Mouse (Mus musculus) layer of hippocampus, adult 2 months (tissue): Measurements from ENCODE around the gene Cct4. TPM values are rescaled to one million over a fixed set of nuclear protein-coding genes. Genes with fewer than 3 reads are reported as not detected.
A peak's percentile ranks its signal among the peaks of the same experiment; 100 is the strongest.

Source experiments
- DNase-seq, 2 experiments: peaks; one replicate each; pipeline ENCODE4 v3.0.0; 2022; ENCODE audit warnings: low spot score in 2 of 2
- H3K27ac ChIP-seq: fragments of 200-600 bp; 2 replicates; pipeline ENCODE4 v1.8.1; 2022
- H3K4me3 ChIP-seq: fragments of 200-600 bp; 2 replicates; pipeline ENCODE4 v1.8.1; 2022; ENCODE audit warnings: mild to moderate bottlenecking
- CTCF ChIP-seq: fragments of 200-600 bp; conservative IDR thresholded peaks from 2 replicates; pipeline ENCODE4 v1.8.1; 2022; ENCODE audit warnings: antibody characterized with exemption, mild to moderate bottlenecking, moderate library complexity
- total RNA-seq, 2 experiments: library from RNA; stranded (reverse); gene quantifications; 2 replicates each; pipeline ENCODE4 v1.2.3; 2021

The Cct4 gene
- total RNA-seq, 2 experiments from 2014 or later: 100 TPM

DNA sequence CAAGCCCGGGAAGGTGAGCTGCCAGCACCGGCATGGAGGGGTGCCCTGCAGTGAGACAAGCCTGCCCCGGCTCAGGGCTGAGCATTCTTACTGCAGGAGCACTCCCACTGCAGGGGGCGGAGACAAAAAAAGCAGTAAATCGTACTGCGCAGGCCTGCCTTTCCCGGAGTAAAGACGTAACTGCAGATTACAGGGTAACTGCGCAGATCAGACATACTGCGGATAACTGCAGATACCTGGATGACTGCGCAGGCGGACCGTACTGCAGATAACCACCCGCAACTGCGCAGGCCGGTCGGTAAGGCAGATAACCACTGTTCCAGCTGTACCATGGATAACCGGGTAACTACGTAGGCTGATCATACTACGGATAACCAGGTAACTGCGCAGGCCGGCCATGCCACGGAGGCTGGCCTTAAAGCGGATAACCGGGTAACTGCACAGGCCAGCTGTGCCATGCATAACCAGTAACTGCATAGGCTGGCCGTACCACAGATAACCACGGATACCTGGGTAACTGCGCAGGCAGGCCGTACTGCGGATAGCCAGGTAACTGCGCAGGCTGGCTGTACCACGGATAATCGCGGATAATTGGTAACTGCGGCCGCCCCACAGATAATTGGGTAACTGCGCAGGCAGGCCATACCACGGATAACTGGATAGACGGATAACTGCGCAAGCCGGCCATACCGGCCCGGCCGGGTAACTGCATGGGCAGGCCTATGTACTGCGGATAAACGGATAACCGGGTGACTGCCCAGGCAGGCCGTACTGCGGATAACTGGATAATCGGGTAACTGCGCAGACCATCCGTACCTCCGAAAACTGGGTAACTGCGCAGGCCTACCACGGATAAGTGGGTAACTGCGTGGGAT, 18.2 kb upstream of the Cct4 start, which contains the start of gene Zrsr1:
Gene Zrsr1 (plus strand): TSS at position 171 of the 875 bp plus-strand sequence.
- no peak for TF ChIP-seq CTCF
- DNase-seq: peak; percentile 63 to 77

DNA sequence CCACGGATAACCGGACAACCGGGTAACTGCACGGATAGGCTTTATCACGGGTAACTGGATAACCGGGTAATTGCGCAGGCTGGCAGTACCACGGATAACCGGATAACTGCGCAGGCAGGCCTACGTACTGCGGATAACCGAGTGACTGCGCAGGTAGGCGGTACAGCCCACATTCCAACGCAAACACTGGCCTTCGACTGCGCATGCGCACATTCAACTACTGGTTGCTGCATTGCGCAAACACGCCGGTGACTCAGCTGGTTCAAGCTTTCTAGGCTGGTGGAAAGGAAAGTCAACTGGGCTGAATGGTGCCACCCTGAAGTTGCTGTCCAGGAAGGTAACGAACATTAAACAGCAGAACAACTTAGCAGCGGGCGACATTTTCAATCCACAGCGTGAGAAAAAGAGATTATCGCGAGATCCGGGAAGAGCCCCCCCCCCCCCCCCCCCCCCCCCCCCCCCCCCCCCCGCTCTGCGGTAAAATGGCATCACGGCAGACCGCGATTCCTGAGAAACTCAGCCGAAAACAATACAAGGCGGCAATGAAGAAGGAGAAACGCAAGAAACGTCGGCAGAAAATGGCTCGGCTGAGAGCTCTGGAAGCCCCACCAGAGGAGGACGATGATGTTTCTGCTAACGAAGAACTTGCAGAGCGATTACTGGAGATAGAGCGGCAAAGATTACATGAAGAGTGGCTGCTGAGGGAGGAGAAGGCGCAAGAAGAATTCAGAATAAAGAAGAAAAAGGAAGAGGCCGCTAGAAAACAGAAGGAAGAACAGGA, 17.4 kb upstream of the Cct4 start:
- no peak for TF ChIP-seq CTCF
- peak; percentile 78 to 84 for DNase-seq
- H3K4me3 ChIP-seq: peak overlapping the region; percentile 75
- peak overlapping the region; percentile 95 for H3K27ac ChIP-seq

More for the DNA sequence above, 18.2 kb upstream of the Cct4 start, which contains the start of gene Zrsr1:
- H3K27ac ChIP-seq: peak within 1 kb of the TSS; percentile 95
- peak within 1 kb of the TSS; percentile 75 for H3K4me3 ChIP-seq

DNA sequence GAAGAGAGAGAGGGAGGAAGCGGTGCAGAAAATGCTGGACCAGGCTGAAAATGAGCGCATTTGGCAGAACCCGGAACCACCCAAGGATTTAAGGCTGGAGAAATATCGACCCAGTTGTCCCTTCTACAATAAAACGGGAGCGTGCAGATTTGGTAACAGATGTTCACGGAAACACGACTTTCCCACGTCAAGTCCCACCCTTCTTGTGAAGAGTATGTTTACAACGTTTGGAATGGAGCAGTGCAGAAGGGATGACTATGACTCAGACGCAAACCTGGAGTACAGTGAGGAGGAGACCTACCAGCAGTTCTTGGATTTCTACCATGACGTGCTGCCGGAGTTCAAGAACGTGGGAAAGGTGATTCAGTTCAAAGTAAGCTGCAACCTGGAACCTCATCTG, 16.7 kb upstream of the Cct4 start:
- Histone ChIP-seq H3K4me3 (peak overlapping the region; percentile 75), H3K27ac (peak overlapping the region; percentile 95)
- no peak for TF ChIP-seq CTCF
- no peak for DNase-seq

DNA sequence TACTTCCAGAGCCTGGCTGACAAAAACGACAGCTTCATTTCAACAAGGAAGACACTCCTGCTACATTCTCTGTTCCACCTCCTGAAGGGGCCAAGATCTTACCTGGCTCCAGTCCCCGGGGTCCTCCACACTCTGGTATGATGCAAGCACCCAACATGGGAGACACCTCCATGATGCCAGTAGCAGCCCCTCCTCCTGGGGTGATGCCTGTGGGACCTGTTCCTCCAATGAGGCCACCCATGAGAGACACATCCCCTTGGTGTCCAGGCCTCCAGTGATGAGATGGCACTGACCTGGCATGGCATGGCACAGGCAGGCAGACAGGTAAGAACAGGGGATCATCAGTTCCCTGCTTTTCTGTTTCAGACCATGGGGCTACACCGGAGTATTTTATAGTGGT, 12.1 kb upstream of the Cct4 start:
- DNase-seq: no peak
- no peak for TF ChIP-seq CTCF
- Histone ChIP-seq H3K27ac (no peak overlapping the region), H3K4me3 (no peak overlapping the region)

DNA sequence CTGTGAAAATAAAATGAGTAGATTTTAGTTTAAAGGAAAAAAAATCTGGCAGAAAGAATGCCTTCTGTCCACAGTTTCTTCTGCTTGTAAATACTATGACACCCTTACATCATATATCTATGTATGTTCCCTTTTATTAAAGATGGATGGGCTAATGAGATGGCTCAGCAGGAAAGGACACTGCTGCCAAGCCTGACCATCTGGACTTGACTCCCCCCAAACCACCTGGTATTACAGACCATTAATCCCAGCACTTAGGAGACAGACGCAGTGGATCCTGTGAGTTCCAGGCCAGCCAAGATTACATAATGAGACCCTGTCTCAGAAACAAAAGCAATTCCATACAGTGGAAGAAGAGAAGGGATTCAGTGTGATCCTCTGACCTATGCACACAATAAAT, 11.6 kb upstream of the Cct4 start:
- Histone ChIP-seq H3K27ac (peak overlapping the region; percentile 44; the same call in 1 of the 2 replicates), H3K4me3 (no peak overlapping the region; the same call in 1 of the 2 replicates)
- TF ChIP-seq CTCF: no peak
- no peak for DNase-seq

DNA sequence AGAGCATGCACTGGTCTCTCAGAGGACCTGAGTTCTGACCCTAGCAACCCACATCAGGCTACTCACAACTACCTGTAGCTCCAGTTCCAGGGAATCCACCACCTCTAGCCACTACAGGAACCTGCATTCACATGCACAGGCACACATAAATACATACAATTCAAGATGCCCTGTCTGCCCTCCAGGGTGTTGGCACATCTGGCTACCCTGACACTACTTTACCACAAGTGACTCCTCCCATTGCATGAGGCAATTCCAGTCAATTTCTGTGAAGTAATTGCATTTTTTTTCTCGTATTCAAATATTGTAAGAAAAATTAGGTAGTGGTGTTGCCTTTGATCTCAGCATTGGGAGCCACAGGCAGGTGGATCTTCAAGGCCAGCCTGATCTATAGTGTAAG, 11.1 kb upstream of the Cct4 start:
- no peak for DNase-seq
- Histone ChIP-seq H3K4me3 (no peak overlapping the region; the same call in 1 of the 2 replicates), H3K27ac (peak overlapping the region; percentile 44; the same call in 1 of the 2 replicates)
- no peak for TF ChIP-seq CTCF

DNA sequence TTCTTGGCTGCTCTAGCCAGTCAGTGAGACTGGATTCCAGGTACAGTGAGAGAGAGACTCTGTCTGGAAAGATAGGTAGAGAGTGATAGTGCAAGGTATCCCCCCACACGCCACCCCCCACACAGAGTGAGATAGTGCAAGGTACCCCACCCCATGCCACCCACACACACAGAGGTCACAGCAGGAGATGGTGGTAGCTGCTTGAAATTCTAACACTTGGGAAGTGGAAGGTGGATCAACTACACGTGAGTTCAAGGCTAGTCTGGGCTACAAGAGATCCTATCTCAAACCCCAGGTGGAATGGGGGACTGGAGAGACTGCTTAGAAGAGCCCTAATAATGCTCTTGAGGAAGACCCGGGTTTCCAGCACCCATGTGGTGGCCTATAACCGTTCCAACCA, 9.3 kb upstream of the Cct4 start:
- DNase-seq: no peak
- TF ChIP-seq CTCF: no peak
- H3K27ac ChIP-seq: peak overlapping the region; percentile 92; the same call in 1 of the 2 replicates
- H3K4me3 ChIP-seq: peak overlapping the region; percentile 85

DNA sequence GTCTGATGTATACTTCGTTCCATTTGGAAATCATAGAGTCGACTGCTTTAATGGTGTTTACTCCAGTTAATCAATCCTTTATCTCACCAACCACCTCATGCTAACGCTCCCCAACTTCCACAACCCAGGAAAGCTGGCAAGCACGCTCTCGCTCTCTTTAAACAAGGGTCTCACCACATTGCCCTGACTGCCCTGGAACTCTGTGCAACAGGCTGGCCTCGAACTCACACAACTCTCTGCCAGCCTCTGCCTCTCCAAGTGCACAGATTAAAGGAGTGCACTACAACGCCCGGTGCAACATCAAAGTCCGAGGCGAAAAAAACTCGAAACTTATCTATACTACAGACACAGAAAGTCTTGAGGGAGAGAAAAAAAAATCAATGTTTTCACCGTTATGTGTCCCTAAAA, 8.8 kb upstream of the Cct4 start:
- H3K4me3 ChIP-seq: peak overlapping the region; percentile 85
- no peak for TF ChIP-seq CTCF
- DNase-seq: no peak
- peak overlapping the region; percentile 92 for H3K27ac ChIP-seq

DNA sequence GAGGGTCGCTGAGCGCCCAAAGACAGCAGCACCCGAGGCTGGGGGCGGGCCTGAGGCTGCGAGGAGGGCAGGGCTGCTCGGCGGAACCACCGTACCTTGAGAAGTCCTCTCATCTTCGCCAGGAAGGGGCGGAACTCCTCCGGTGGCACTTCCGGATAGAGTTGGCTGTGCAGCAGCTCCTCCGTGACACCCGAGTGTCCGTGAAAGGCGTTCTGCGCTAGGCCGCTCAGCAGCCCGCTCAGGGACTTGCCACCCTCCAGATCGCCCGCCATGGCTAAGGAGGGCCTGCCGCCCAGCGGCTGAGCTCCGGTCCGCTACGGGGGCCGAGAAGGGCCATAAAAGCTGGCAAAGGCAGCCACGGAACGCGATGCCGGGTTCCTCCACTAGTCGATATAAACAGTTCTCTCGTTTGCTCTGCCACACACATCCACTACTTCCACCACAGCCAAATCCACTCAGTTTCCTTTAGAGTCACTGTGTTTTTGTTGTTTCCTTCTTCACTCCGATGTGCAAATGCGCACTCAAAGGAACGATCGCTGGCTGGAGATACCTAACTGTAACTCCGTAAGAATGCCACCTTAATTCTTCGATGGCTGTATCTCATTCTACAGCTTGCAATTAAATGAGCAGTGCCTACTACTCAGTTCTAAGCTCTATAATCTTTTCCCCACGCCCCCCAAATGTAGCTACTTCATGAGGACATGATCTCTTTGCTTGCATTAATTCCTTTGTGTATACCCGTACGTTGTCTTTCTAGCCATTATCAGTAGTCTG, 8.1 kb upstream of the Cct4 start, which contains the start of the genes Gm28048 and Commd1:
Gene Gm28048 (minus strand): TSS at position 107 of the 774 bp plus-strand sequence.
Gene Commd1 (minus strand): TSS at position 399 of the 774 bp plus-strand sequence.
- H3K27ac ChIP-seq: peak within 1 kb of the TSS; percentile 92
- DNase-seq: peak; percentile 92 to 98
- peak; percentile 87 for TF ChIP-seq CTCF
- peak within 1 kb of the TSS; percentile 85 for H3K4me3 ChIP-seq

DNA sequence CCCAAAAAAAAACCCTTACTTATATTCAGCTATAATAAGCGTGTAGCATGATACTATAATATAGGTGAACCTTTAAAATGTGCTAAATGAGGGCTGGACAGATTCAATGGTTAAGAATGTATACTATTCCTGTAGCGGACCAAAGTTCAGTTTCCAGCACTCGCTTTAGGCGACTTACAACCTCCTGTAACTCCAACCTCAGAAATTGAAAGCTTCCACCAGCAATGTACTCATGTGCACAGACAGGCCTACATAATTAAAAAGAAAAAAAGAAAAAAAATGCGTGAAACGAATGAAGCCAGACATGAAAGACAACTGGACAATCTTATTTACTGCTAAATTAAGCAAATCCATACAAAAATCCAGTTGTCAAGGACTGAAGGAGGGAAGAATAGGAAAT, 7.5 kb upstream of the Cct4 start:
- peak overlapping the region; percentile 92; the same call in 1 of the 2 replicates for H3K27ac ChIP-seq
- no peak for DNase-seq
- peak overlapping the region; percentile 85 for H3K4me3 ChIP-seq
- no peak for TF ChIP-seq CTCF

DNA sequence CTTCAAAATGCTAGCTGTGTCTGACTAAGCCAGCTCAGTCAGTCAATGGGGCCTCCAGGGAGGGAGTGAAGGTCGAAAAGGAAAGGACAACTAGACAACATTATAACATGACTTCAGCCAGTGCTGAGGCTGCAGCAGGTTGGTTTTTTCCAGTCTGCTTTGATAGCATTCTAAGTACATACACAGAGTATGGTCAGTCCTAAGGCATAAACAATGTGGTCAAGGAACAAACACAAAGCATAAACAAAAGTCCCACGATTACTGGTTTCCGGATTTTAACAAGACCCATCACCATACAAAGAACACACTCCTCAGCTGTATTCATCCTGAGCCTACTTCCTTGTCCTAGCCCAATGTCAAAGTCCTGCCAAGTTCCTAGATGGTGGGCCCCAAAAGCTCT, 4.8 kb upstream of the Cct4 start:
- no peak overlapping the region for H3K27ac ChIP-seq
- no peak overlapping the region for H3K4me3 ChIP-seq
- no peak for DNase-seq
- TF ChIP-seq CTCF: no peak

DNA sequence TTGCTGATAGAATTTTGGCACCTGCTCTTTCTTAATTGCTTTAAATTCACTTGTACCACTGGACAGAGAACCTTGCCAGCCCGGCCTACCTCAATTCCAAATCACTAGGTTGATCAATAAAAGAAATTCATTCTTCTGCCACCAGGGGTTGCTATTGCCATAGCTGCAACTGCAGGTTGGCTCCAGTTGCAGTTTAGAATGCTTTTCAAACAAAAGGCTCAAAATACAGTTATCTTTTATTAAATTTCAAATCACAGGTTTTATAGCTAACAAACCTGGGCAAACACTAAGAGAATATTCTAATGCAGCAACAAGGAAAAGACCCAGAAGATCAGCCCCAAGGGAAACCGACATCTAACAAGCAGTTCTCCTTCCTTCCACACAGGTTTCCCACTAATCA, 3.0 kb upstream of the Cct4 start:
- H3K4me3 ChIP-seq: no peak overlapping the region
- DNase-seq: peak in 1 of 2 experiments; percentile 62
- no peak overlapping the region for H3K27ac ChIP-seq
- TF ChIP-seq CTCF: peak; percentile 92
